Mouse (Mus musculus) lung, postnatal 4 days (tissue): Measurements from ENCODE around the gene Zfp651.

Experiments used
- DNase-seq, 2 experiments: peaks; one replicate each; pipeline ENCODE4 v3.0.0; 2021

Gene Zfp651

GRCm38 (mm10) chr9:121759091-121760081 is at the start of gene Zfp651:
Zfp651 (plus strand) TSS chr9:121759330.
- DNase-seq = peak; percentile 69 to 87

DNA sequence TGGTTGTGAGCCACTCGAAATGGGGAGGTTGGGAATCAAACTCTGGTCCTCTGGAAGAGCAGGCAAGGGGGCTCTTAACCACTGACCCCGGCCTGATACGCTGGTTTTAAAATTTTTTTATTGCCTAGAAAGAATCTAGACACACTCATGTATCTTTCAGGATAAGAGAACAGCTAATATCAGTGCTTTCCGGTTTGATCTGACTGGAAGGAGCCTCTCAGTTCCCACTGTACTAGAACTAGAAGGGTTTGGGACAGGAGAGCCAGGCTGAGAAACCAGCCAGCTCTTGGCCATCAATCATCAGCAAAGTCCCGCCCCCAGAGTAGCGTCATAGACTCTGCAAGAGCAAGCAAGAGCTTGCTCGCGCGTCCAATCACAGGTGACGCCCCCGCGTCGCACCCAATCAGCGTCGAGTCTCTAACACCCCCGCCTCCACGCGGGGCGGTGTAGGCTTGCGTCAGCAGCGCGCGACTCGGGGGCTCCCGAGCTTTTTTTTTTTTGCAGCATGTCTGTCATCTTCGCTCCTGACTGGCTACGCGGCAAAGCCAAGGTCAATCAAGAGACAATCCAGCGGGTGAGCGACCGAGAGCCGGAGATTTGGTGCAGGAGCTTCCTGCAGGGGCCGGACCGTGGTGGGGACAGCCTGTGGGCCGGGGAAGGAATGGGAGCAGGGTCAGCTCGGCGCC is 49.1 kb upstream of the Zfp651 start, which contains the start of gene Ss18l2:
Ss18l2 (plus strand) TSS at position 432 of the 686 bp plus-strand sequence.
- DNase-seq = peak; percentile 98 to 99

DNA sequence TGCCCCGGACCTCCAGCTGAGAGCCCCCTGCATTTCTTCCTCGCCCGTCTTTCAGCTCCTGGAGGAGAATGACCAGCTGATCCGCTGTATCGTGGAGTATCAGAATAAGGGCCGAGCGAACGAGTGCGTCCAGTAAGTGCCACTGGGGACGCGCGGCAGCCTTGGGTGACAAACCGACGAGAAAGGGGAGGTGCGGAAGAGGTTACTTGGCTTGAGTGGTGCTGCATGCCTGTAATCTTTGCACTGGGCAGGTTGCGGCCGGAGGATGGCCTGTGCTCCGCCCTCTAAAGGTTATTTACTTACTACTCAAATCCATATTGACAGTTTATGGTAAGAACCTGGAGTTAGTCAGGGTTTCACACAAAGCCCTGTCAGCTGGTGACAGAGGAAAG is 48.5 kb upstream of the Zfp651 start:
- no peak for DNase-seq

DNA sequence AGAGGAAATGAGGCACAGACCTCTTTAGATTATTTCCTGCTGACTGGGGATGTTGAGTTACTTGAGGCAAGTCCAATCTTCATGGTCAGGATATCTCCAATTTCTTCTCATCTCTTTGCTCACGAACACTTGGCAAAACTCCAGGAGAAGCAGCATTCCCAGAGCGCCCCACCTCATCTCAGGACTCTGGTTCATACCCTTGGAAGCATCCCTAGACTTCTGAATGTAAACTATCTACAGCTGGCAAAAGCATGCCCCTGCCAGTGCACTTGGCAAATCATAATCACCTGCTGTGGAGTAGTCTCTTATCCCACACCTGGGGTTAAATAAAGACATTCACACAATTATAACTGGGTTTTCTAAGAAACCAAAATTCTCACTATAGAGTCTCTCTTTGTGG is 42.1 kb upstream of the Zfp651 start:
- no peak for DNase-seq

GRCm38 (mm10) chr9:121718070-121718705 is 40.9 kb upstream of the Zfp651 start:
- peak in 1 of 2 experiments; percentile 32 for DNase-seq

DNA sequence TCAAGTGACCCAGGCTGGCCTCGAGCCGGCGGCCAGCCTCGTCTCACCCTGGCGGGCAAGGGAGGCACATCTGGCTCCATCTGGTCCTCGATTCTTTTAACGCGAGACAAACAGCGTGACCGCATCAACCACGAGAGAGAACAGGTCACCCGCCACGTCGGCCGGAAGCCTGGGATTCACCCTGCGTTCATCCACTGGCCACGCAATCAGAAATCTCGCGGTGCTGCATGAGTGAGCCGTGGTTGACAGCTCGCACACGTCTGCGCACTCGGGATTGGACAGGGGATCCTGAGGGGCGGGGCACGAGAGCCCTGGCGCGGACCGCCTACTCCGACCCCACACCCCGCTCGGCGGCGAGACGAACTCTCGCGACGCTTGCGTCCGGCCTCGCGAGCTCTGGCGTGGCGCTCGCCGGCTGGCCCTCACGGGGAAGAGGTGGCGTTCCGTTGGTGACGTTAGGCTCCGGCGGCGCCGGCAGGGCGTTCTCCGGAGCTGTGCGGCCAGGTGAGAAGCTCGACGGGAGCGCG is 40.3 kb upstream of the Zfp651 start, which contains the start of gene Nktr:
Nktr (plus strand) TSS at position 378 of the 527 bp plus-strand sequence.
- DNase-seq = peak; percentile 98 to 100

DNA sequence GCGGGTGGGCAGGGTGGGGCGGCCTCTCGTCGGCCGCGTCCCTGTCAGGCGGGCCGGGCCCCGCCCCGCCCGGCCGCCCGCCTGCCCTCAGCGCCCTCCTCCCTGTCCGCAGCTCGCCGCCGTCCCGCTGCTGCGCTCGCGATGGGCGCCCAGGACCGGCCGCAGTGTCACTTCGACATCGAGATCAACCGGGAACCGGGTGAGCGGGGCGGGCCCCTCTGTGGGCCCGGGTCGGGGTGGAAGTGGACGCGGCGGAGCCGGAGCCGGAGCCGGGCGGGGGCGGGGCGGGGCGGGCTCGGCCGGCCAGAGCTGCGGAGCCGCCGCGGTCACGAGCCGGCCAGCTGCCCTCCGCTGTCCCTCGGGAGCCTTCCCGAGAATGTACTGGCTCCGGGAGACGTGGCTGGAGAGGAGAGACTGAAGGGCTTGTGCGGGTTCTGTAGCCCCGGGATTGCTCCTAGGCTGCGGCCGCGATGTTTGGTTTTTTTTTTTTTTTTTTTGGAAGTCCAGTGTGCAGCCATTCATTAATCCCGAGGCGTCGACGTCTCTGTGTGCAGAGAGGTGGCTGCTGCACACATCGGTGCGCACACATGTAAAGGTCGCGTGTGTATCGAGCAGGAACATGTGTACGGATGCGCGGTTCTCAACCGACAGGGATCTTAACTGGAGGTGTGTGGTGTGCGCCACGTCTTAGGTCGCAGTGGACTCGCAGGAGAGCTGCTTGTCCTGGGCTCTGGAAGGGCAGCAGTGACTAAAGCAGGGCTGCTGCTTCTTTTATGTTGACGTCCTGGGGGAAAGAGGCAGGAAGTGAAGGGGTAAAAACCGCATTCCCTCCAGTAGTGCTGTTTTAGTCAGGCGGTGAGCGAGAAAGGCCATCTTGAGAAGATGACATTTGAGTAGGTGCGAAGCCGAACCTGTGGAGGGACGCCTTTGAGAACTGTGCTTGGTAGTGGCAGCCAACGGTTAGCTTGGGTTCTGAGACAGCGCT is 39.5 kb upstream of the Zfp651 start:
- peak in 1 of 2 experiments; percentile 34 for DNase-seq

GRCm38 (mm10) chr9:121740490-121740889 is 18.6 kb upstream of the Zfp651 start:
- DNase-seq = no peak

DNA sequence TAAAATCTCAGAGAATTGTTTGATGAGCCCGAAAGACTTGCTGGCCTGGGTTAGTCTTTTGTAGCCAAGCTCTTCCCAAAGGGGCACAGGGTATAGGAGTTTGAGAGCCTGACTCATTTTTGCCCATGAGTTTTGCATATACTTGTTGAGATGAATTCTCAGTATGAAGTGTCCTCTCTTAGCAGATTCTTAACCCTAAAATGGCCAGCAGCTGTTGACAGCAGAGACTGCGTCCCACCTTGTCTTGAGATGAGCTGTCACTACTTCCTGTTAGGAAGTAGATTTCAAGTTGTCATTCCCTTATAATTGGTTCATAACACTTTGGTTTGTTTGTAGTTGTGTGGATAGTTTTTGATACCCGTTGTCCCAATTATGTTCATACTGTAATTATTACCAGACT is 18.0 kb upstream of the Zfp651 start:
- no peak for DNase-seq

DNA sequence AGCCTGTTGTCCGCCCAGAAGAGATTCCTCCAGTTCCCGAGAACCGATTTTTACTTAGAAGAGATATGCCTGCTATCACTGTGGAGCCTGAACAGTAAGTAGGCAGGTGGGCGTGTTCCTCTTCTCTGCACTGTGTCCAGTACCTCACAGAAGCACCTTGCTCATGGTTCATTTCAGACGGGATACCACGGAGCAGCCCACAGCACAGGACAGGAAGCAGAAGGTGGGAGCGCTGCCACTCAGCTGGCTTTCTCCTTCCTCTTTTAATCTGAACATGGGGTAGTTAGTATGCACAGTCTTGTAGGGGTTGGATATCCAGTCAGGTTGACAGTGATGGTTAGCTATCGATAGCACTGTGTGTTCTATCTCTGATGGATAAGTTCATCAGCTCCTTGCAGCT is 15.1 kb upstream of the Zfp651 start:
- no peak for DNase-seq

DNA sequence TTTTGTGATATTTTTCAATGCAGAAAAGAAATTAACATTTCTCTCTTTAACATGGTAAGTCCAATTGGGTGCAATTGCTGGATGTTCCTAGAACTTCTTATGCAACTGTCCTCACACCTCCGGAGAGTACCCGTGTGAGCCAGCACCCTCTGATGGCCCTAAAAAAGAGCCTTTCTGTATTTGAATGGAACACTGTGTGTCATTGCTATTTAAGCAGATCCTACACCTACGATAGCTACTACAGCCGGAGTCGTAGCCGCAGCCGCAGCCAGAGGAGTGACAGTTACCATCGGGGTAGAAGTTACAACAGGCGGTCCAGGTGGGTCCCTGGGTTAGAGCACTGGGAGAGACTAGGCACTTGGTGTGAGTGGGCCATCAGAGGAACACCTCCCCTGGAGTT is 6.4 kb upstream of the Zfp651 start:
- no peak for DNase-seq

DNA sequence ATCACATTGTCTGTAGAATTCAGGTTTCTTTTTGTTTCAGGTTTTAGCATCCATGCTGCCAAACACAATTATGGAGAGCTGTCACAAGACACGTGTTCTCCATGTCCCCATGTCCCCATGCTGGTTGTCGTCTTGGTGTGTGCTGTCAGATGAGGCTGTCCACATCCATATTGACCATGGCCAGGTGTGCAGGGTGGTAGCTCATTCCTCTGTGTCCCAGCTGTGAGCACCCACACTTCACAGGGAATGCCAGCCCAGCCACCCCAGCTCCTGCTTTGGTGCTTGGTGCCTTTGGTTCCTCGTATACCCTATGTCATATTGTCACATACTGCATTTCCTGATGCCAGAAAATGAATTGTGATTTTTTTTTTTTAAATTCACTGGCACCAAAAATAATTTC is 4.5 kb upstream of the Zfp651 start:
- DNase-seq = no peak

GRCm38 (mm10) chr9:121756785-121757184 is 2.3 kb upstream of the Zfp651 start:
- DNase-seq = no peak

- DNase-seq = no peak
Observed at GRCm38 (mm10) chr9:121757432-121757831, 1.7 kb upstream of the Zfp651 start.

- DNase-seq = peak in 1 of 2 experiments; percentile 16
Observed at GRCm38 (mm10) chr9:121757835-121758814, 1.0 kb upstream of the Zfp651 start.

DNA sequence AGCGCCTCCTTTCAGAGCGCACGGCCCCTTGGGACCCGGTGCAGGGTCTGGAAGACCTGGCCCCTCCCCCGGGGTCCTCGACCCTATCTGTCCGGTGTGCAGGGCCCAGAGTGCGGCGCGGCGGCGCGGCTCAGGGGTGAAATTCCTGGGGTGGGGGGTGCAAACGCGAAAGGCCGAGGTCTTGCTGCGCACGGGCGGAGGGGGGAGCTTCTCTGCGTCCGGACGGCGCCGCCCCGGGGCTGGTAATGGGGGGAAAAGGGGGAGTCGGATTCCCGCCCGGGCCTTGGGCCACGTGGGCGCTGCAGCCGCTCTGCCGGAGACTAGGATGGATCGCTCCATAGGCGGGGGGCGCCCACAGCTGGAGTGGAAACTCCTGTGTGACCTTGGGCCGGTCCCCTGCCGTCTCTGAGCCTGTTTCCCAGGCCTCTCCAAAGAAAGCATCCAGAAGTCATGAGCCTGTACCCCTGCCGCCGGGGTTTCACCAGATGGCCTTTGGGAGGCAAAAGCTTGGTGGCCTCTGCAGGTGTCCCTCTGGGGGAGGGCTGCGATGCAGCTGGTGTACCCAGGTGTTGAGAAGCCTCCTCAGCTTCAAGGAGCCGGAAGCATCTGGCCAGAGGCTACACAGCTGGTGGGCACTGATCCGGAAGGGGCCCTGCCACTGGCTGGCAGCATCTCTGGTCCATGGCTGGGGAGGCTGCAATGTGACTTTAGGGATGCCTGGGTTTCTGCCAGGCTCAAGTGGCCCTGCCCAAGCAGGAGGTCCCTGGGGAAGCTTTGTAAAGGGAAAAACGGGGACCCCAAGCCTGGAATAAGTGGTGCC is 1.4 kb downstream of the Zfp651 start:
- DNase-seq = peak; percentile 81 to 89

- peak in 1 of 2 experiments; percentile 27 for DNase-seq
Observed at GRCm38 (mm10) chr9:121761091-121761665, 2.0 kb downstream of the Zfp651 start.

- peak in 1 of 2 experiments; percentile 25 for DNase-seq
Observed at GRCm38 (mm10) chr9:121761787-121762186, 2.7 kb downstream of the Zfp651 start.

DNA sequence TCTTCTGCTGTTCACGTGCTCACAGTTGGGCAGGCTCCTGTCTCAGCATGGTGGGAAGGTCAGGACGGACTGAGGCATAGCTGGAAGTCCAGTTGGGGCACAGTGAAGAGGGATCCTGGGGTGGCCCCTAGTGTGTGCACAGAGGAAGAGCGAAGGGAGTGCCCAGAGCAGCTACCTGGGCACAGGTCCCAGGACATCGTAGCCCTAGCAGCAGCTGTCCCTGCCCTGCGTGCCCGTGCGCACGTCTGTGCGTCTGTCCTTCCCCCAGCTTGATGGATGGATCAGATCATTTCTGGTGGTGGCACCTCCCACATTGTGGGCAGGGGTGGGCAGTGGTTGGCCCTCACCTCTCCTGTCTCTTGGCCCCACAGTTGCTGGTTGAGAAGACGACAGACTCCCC is 3.1 kb downstream of the Zfp651 start:
- DNase-seq = no peak
